Comparison of ENCODE assay signal across 18 mouse cellular contexts in genomic region chr1:132336921-132337320, GRCm38 (mm10). TPM values are rescaled to one million over a fixed set of nuclear protein-coding genes. Genes with fewer than 3 reads are reported as not detected.
A peak's percentile ranks its signal among the peaks of the same experiment; 100 is the strongest.
DNase-seq lines count a peak whose midpoint lies in the region; ATAC-seq and TF ChIP-seq lines count a peak whose summit lies in the region.
"Had no signal": no experiment of that assay in that cellular context is flagged by ENCODE, and none has a peak within 500 bp of the region (broad histone marks: within the 10 kb centered on the region; RNA-seq: fewer than 3 reads in every experiment).

No protein-coding gene starts in this region.

- no peak overlapping the region for H3K9ac ChIP-seq in hindbrain, postnatal 0 days (replicated peaks; ENCODE audit: low read length)
- H3K9ac ChIP-seq in midbrain, embryonic 12.5 days (replicated peaks): no peak overlapping the region
- H3K9ac ChIP-seq in midbrain, embryonic 15.5 days: no peak overlapping the region
- H3K9ac ChIP-seq: embryonic facial prominence, embryonic 15.5 days; forebrain, embryonic 12.5 days; heart, embryonic 15.5 days; hindbrain, embryonic 12.5 days; kidney, embryonic 15.5 days; liver, embryonic 13.5 days had no signal

- TF ChIP-seq CTCF in hindbrain, postnatal 0 days (IDR thresholded peaks at IDR 0.05; ENCODE audit: low read depth): no peak

- peaks cover 9% of the 10 kb centered on the region for H3K36me3 ChIP-seq in hindbrain, embryonic 10.5 days
- no peaks in the 10 kb centered on the region; the same call in 1 of the 2 replicates for H3K36me3 ChIP-seq in hindbrain, postnatal 0 days (ENCODE audit: insufficient read depth, low read length)
- H3K36me3 ChIP-seq in midbrain, embryonic 12.5 days: peaks cover 6% of the 10 kb centered on the region
- 0 out of 2 replicates have a peak, but pooled peaks cover under 1% of the 10 kb centered on the region for H3K36me3 ChIP-seq in midbrain, embryonic 15.5 days (replicated peaks)
- H3K36me3 ChIP-seq: embryonic facial prominence, embryonic 15.5 days; heart, embryonic 15.5 days; kidney, embryonic 15.5 days had no signal

- peak overlapping the region; percentile 90 for H3K27ac ChIP-seq in hindbrain, embryonic 10.5 days
- H3K27ac ChIP-seq in hindbrain, postnatal 0 days: no peak overlapping the region
- peak overlapping the region; percentile 36; the same call in 1 of the 2 replicates for H3K27ac ChIP-seq in midbrain, embryonic 12.5 days (replicated peaks)
- H3K27ac ChIP-seq in midbrain, embryonic 15.5 days: no peak overlapping the region
- H3K27ac ChIP-seq in brown adipose tissue, adult 24 weeks (replicated peaks; ENCODE audit: low read depth, low read length): peak overlapping the region; percentile 80; the same call in 1 of the 2 replicates
- H3K27ac ChIP-seq: embryonic facial prominence, embryonic 15.5 days; forebrain, embryonic 12.5 days; heart, embryonic 15.5 days; hindbrain, embryonic 12.5 days; kidney, embryonic 15.5 days had no signal

- H3K27me3 ChIP-seq in hindbrain, embryonic 10.5 days (ENCODE audit: insufficient read depth, poor library complexity, severe bottlenecking): no peaks in the 10 kb centered on the region
- H3K27me3 ChIP-seq in hindbrain, postnatal 0 days (ENCODE audit: insufficient read depth, low read length): no peaks in the 10 kb centered on the region
- H3K27me3 ChIP-seq in midbrain, embryonic 12.5 days: no peaks in the 10 kb centered on the region
- H3K27me3 ChIP-seq in midbrain, embryonic 15.5 days (replicated peaks): no peaks in the 10 kb centered on the region
- H3K27me3 ChIP-seq: embryonic facial prominence, embryonic 15.5 days; forebrain, embryonic 12.5 days; heart, embryonic 15.5 days; hindbrain, embryonic 12.5 days; liver, embryonic 13.5 days had no signal

- no peak for DNase-seq in hindbrain, embryonic 10.5 days (ENCODE audit: low spot score)
- no peak for DNase-seq in hindbrain, postnatal 0 days (ENCODE audit: low spot score)
- peak; percentile 52 to 59 for DNase-seq in B cell, adult 2 months
- DNase-seq in left cerebral cortex, postnatal 4 days: no peak
- DNase-seq: adrenal gland, postnatal 36 days; cerebellum, adult 8-10 months; liver, embryonic 13.5 days; lung, postnatal 4 days had no signal

- H3K4me1 ChIP-seq in hindbrain, embryonic 10.5 days (replicated peaks): peaks cover 74% of the 10 kb centered on the region
- 0 out of 2 replicates have a peak, but pooled peaks cover 8% of the 10 kb centered on the region for H3K4me1 ChIP-seq in hindbrain, postnatal 0 days (ENCODE audit: insufficient read depth, low read length)
- peaks cover 60% of the 10 kb centered on the region for H3K4me1 ChIP-seq in midbrain, embryonic 12.5 days
- peaks cover 33% of the 10 kb centered on the region for H3K4me1 ChIP-seq in midbrain, embryonic 15.5 days
- H3K4me1 ChIP-seq in brown adipose tissue, adult 24 weeks (ENCODE audit: control insufficient read depth, insufficient read depth, insufficient read length, low read length): peaks cover 56% of the 10 kb centered on the region

- no peak for ATAC-seq in hindbrain, postnatal 0 days
- no peak for ATAC-seq in midbrain, embryonic 12.5 days (ENCODE audit: low FRiP score, low read depth)
- no peak for ATAC-seq in midbrain, embryonic 15.5 days (replicated peaks)

- 78% methylated on average over 6 of the region's 6 CpGs for whole genome bisulfite sequencing in hindbrain, embryonic 10.5 days
- 68% methylated on average over 6 of the region's 6 CpGs for WGBS in hindbrain, postnatal 0 days
- WGBS in midbrain, embryonic 12.5 days: 67% methylated on average over 6 of the region's 6 CpGs
- WGBS in midbrain, embryonic 15.5 days: 69% methylated on average over 6 of the region's 6 CpGs

- no peak overlapping the region for H3K4me2 ChIP-seq in hindbrain, postnatal 0 days (ENCODE audit: low read depth, low read length)
- H3K4me2 ChIP-seq in midbrain, embryonic 12.5 days (replicated peaks): no peak overlapping the region
- no peak overlapping the region for H3K4me2 ChIP-seq in midbrain, embryonic 15.5 days
- H3K4me2 ChIP-seq: embryonic facial prominence, embryonic 15.5 days; forebrain, embryonic 12.5 days; heart, embryonic 15.5 days; hindbrain, embryonic 12.5 days; kidney, embryonic 15.5 days; liver, embryonic 13.5 days; midbrain, embryonic 11.5 days had no signal

- H3K9me3 ChIP-seq in hindbrain, embryonic 10.5 days: no peaks in the 10 kb centered on the region
- no peaks in the 10 kb centered on the region for H3K9me3 ChIP-seq in hindbrain, postnatal 0 days (ENCODE audit: low read length)
- H3K9me3 ChIP-seq in midbrain, embryonic 12.5 days: no peaks in the 10 kb centered on the region
- H3K9me3 ChIP-seq in midbrain, embryonic 15.5 days: no peaks in the 10 kb centered on the region
- H3K9me3 ChIP-seq: embryonic facial prominence, embryonic 15.5 days; forebrain, embryonic 12.5 days; heart, embryonic 15.5 days; hindbrain, embryonic 12.5 days; kidney, embryonic 15.5 days; liver, embryonic 13.5 days had no signal

- intact Hi-C loops in left cerebral cortex, postnatal 4 days (cut with DNase I): no loop called here

- H3K4me3 ChIP-seq in hindbrain, embryonic 10.5 days: no peak overlapping the region
- no peak overlapping the region for H3K4me3 ChIP-seq in hindbrain, postnatal 0 days (ENCODE audit: low read length)
- H3K4me3 ChIP-seq in midbrain, embryonic 12.5 days: no peak overlapping the region
- H3K4me3 ChIP-seq in midbrain, embryonic 15.5 days: no peak overlapping the region
- no peak overlapping the region for H3K4me3 ChIP-seq in brown adipose tissue, adult 24 weeks (ENCODE audit: insufficient read depth, low read depth, low read length)
- H3K4me3 ChIP-seq: embryonic facial prominence, embryonic 15.5 days; forebrain, embryonic 12.5 days; heart, embryonic 15.5 days; hindbrain, embryonic 12.5 days; kidney, embryonic 15.5 days; liver, embryonic 13.5 days had no signal

RNA-seq across cellular contexts. Expression of gene Nuak2, which starts 21.0 kb away (rescaled TPM):
- 42.3 and 44.4 TPM in 2 replicates for polyA plus RNA-seq in hindbrain, embryonic 10.5 days (2016; fragmentation: Nextera tagmentation; extraction: Ambion mirVana)
- total RNA-seq in hindbrain, postnatal 0 days (2014; rRNA removed): 6.2 and 7.7 TPM in 2 replicates
- polyA plus RNA-seq in hindbrain, postnatal 0 days (2015; fragmentation: Nextera tagmentation; extraction: Ambion mirVana): 7.4 and 7.9 TPM in 2 replicates
- 94.9 and 101 TPM in 2 replicates for polyA plus RNA-seq in midbrain, embryonic 12.5 days (2016; fragmentation: Nextera tagmentation; extraction: Ambion mirVana)
- polyA plus RNA-seq in midbrain, embryonic 15.5 days (2015; fragmentation: Nextera tagmentation; extraction: Ambion mirVana): 26.1 and 27.9 TPM in 2 replicates
- 0.50 and 0.87 TPM in 2 replicates for polyA plus RNA-seq in brown adipose tissue, adult 24 weeks (2012; ENCODE audit: insufficient read depth, insufficient read length, missing spikeins)
- 1 to 10 TPM; 2.6 to 3.2 TPM for total RNA-seq in left cerebral cortex, postnatal 4 days (2021)

RNA-seq across cellular contexts. Expression of gene Klhdc8a, which starts 38.5 kb away (rescaled TPM):
- polyA plus RNA-seq in hindbrain, embryonic 10.5 days (2016; fragmentation: Nextera tagmentation; extraction: Ambion mirVana): 1.0 and 3.5 TPM in 2 replicates
- 23.0 and 26.0 TPM in 2 replicates for total RNA-seq in hindbrain, postnatal 0 days (2014; rRNA removed)
- polyA plus RNA-seq in hindbrain, postnatal 0 days (2015; fragmentation: Nextera tagmentation; extraction: Ambion mirVana): 11.2 and 11.7 TPM in 2 replicates
- polyA plus RNA-seq in midbrain, embryonic 12.5 days (2016; fragmentation: Nextera tagmentation; extraction: Ambion mirVana): 5.2 and 5.4 TPM in 2 replicates
- 10.7 and 11.5 TPM in 2 replicates for polyA plus RNA-seq in midbrain, embryonic 15.5 days (2015; fragmentation: Nextera tagmentation; extraction: Ambion mirVana)
- polyA plus RNA-seq in brown adipose tissue, adult 24 weeks (2012; ENCODE audit: insufficient read depth, insufficient read length, missing spikeins): not detected in 2 replicates
- total RNA-seq in left cerebral cortex, postnatal 4 days (2021): 10 to 100 TPM in 1 of 2 experiments, 1 to 10 TPM in 1; 9.1 to 10.7 TPM
- polyA plus RNA-seq: limb, embryonic 11.5 days had no signal

RNA-seq across cellular contexts. Expression of gene Tmcc2, which starts 54.2 kb away (rescaled TPM):
- polyA plus RNA-seq in hindbrain, embryonic 10.5 days (2016; fragmentation: Nextera tagmentation; extraction: Ambion mirVana): 15.1 and 18.7 TPM in 2 replicates
- total RNA-seq in hindbrain, postnatal 0 days (2014; rRNA removed): 138 and 151 TPM in 2 replicates
- 33.5 and 34.0 TPM in 2 replicates for polyA plus RNA-seq in hindbrain, postnatal 0 days (2015; fragmentation: Nextera tagmentation; extraction: Ambion mirVana)
- polyA plus RNA-seq in midbrain, embryonic 12.5 days (2016; fragmentation: Nextera tagmentation; extraction: Ambion mirVana): 35.4 and 36.8 TPM in 2 replicates
- polyA plus RNA-seq in midbrain, embryonic 15.5 days (2015; fragmentation: Nextera tagmentation; extraction: Ambion mirVana): 38.4 and 39.4 TPM in 2 replicates
- 2.1 and 2.5 TPM in 2 replicates for polyA plus RNA-seq in brown adipose tissue, adult 24 weeks (2012; ENCODE audit: insufficient read depth, insufficient read length, missing spikeins)
- 100 to 1,000 TPM; 128 to 133 TPM for total RNA-seq in left cerebral cortex, postnatal 4 days (2021)

Comparison
In these comparisons a context has a peak if more than half of its experiments do, and no peak if none do; other contexts are left out.
1. H3K27ac ChIP-seq: peak in hindbrain, embryonic 10.5 days (single experiment), midbrain, embryonic 12.5 days (single experiment) and brown adipose tissue, adult 24 weeks (single experiment); none in hindbrain, postnatal 0 days (single experiment) and midbrain, embryonic 15.5 days (single experiment).
2. DNase-seq: peak in B cell, adult 2 months (2 of 2); none in hindbrain, embryonic 10.5 days (single experiment), hindbrain, postnatal 0 days (single experiment) and left cerebral cortex, postnatal 4 days (single experiment).